Mouse (Mus musculus): ENCODE measurements around the gene Mapk8ip2.

DNA sequence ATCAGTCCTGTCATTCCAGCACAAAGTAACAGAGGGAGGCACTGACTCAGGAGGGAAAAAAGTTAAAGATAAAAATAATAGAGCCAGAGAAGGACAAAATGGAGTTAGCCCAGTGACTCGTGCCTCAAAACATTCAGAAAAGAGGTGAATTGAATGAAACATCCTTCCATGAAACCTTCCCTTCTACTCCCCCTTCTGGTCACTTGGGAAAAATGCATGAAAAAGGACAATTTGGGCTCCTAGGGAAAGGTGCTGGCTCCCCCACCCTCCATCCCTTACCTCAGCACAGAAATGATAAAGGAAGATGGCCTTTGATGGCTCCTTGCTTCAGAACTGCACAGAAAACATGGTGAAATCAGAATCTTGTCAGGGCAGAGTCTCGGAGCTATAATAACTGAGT, 14.9 kb downstream of the Mapk8ip2 start:
- TF ChIP-seq CTCF (IDR thresholded peaks at IDR 0.05; ENCODE audit: control insufficient read depth, insufficient read depth, insufficient read length) (peak; percentile 39), MYOD1 (IDR thresholded peaks at IDR 0.05; ENCODE audit: control insufficient read depth, insufficient read length, low read depth) (no peak), MAX (IDR thresholded peaks at IDR 0.05) (no peak), MYOG (IDR thresholded peaks at IDR 0.05; ENCODE audit: control insufficient read depth, extremely low read depth, insufficient read length) (no peak)

Data from C2C12 (cell line).